Mouse (Mus musculus): ENCODE measurements around the gene Fam166a. TPM values are rescaled to one million over a fixed set of nuclear protein-coding genes. Genes with fewer than 3 reads are reported as not detected.
A peak's percentile ranks its signal among the peaks of the same experiment; 100 is the strongest.

Fam166a gene
- total RNA-seq, 2 experiments from 2014 or later, result not detected

DNA sequence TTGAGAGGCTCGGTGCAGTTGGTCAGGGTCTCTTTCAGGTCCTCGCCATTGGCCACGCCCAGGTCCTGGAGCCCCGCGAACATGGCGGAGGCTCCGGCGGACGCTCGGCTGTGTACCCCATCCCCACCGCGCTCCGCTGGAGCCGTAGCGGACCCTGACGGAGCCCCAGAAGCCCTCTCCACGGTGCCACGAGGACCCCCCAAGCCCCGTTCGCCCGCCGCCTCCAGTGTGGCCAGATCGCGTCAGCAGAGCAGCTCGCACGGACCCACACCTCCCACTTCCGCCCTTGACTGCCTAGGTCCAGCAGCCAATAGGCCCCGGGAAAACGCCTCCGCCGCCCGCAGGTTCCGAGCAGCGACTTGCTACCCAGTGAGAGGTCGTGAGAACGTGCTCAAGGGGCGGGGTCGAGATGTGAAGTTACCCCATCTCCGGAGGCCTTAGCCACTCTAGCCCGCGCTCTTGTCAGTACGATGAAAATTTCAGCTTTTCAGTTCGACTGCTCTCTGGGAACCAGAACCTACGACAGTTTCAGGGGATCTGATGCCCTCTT lies 7.3 kb upstream of the Fam166a start, which contains the start of gene Nelfb:
Nelfb (minus strand) TSS at position 369 of the 550 bp plus-strand sequence.
- Histone ChIP-seq H3K27ac (peak within 1 kb of the TSS; percentile 98), H3K4me3 (peak within 1 kb of the TSS; percentile 91)
- TF ChIP-seq CTCF (conservative IDR thresholded peaks at IDR 0.05), result no peak
- peak; percentile 83 to 84 for DNase-seq (ENCODE audit: low spot score in 2 of 2)

DNA sequence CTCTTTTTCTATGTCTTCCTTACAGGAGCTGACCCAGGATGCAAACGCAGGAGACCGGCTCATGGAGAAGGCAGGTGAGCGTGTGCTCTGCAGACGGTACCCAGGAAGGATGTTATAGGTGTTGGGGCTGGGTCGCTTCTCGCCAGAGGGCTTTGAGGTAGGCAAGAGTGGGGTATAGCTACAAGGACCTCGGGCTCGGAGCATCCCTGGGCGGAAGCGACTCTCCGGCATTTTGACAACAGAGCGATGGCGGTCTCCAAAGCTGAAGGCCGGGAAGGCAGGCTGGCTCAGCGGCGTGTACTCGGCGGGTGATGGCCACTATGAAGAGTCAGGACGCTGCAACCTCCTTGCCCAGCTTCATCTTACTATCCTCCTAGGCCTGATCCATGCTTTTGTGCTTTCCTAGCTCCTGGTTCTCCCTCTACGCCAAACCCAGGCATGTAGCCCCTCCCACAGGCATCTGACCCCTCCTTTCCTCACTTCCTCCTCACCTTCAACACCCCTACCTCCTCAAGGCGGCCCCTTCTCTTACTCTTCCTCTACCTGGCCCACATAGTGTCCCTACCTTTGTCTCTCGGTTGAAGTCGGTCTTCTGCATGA lies 5.2 kb upstream of the Fam166a start:
- TF ChIP-seq CTCF (conservative IDR thresholded peaks at IDR 0.05), result no peak
- no peak overlapping the region for H3K4me3 ChIP-seq
- DNase-seq (ENCODE audit: low spot score in 2 of 2), result no peak
- no peak overlapping the region for H3K27ac ChIP-seq

DNA sequence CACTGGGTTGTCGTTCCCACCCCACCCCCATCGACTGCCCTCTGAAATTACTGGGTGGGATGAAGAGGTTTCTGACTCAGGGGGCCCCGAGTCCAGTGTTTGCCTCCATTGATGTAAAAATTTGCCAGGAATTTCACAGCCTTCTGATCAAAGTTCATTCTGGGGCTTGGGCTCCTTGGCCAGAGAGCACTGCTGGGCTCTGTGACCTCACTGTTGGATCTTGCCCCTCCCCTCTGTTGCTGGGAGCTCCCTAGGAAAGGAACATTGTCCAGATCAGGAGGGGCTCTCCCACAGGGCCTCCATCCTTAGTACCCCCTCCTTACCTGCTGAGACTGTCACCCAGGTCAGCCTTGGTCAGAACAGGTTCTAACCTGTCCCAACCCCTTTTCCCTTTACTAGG lies 4.1 kb upstream of the Fam166a start, which contains the start of gene Stpg3:
Stpg3 (minus strand) TSS at position 194 of the 400 bp plus-strand sequence.
- Histone ChIP-seq H3K4me3 (no peak within 1 kb of the TSS), H3K27ac (no peak within 1 kb of the TSS)
- no peak for TF ChIP-seq CTCF (conservative IDR thresholded peaks at IDR 0.05)
- DNase-seq (ENCODE audit: low spot score in 2 of 2), result no peak

DNA sequence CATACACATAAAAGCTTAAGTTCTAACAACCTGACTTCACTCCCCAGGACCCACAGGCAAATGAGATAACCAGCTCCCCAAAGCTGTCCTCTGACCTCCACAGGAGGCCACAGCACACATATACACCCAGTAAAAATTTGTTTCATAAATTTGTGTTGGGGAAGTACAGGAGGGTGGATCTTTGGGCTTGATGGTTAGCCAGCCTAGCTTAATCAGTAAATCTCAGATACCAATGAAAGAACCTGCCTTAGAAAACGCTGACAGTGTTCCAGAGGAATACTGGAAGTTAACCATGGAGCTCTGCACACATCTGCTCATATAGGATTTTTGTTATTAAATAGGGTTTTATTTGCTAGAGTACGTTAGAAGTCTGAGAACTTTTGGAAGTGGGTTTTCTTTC lies 879 bp upstream of the Fam166a start:
- H3K4me3 ChIP-seq, result no peak overlapping the region
- no peak for DNase-seq (ENCODE audit: low spot score in 2 of 2)
- H3K27ac ChIP-seq, result no peak overlapping the region
- no peak for TF ChIP-seq CTCF (conservative IDR thresholded peaks at IDR 0.05)

GRCm38 (mm10) chr2:25221331-25221772 lies 2.8 kb downstream of the Fam166a start:
- no peak for TF ChIP-seq CTCF (conservative IDR thresholded peaks at IDR 0.05)
- DNase-seq (ENCODE audit: low spot score in 2 of 2), result no peak
- no peak overlapping the region for H3K27ac ChIP-seq
- H3K4me3 ChIP-seq, result no peak overlapping the region

GRCm38 (mm10) chr2:25223681-25224491 lies 5.3 kb downstream of the Fam166a start:
- Histone ChIP-seq H3K27ac (peak overlapping the region; percentile 95), H3K4me3 (peak overlapping the region; percentile 84)
- TF ChIP-seq CTCF (conservative IDR thresholded peaks at IDR 0.05), result no peak
- DNase-seq (ENCODE audit: low spot score in 2 of 2), result peak; percentile 63 to 69

- Histone ChIP-seq H3K27ac (peak within 1 kb of the TSS; percentile 98), H3K4me3 (peak within 1 kb of the TSS; percentile 84)
- no peak for TF ChIP-seq CTCF (conservative IDR thresholded peaks at IDR 0.05)
- no peak for DNase-seq (ENCODE audit: low spot score in 2 of 2)
Measured at GRCm38 (mm10) chr2:25224492-25224765, 5.9 kb downstream of the Fam166a start, which contains the start of gene Tubb4b. TSS of gene Tubb4b (minus strand) at chr2:25224702.

DNA sequence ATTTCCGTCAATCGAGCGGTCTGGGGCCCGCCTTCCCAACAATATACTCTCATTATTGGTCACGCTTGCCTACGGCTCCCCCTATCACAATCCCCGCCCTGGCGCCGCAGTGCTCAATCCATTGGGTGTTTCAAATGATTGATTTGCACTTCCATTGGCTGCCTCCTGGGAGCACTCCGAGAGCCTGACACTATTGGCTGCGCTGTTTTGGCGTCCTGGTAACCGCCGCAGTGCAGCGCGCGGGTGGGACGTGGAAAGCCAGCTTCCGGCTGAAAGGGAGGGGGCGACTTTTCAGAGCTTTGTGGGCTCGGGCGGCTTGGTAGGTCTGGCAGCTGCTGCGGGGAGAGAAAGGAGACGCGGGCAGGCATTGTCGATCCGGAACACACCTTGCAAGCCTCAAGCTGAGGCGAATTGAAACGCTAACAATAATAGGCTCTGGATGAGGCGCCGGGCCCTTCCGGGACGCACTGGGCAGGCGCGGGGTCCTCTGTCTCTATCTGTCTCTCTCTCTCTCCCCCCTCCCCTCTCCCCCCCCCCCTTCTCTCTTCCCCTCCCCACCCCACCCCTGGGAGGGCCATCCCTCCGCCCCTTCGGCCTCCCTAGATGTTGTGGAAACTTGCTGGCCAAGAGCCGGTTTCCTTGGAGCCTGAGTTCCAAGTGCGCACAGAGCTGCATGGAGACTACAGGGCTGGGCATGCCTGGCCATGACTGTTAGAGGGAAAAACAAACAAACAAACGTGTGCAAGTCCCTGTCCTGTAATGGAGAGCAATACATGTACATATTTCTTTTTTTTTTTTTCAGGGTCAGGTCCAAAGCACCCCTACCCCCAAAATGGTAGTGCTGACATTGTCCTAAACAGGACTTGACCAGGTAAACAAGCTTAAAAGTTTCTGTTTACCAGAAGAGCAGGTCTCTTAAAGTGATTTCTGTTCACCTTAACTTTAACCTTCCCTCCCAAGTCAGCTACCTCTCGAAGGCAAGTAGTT lies 6.5 kb downstream of the Fam166a start:
- H3K4me3 ChIP-seq, result peak overlapping the region; percentile 62
- peak; percentile 97 to 100 for DNase-seq (ENCODE audit: low spot score in 2 of 2)
- peak; percentile 58 for TF ChIP-seq CTCF (conservative IDR thresholded peaks at IDR 0.05)
- peak overlapping the region; percentile 98 for H3K27ac ChIP-seq

DNA sequence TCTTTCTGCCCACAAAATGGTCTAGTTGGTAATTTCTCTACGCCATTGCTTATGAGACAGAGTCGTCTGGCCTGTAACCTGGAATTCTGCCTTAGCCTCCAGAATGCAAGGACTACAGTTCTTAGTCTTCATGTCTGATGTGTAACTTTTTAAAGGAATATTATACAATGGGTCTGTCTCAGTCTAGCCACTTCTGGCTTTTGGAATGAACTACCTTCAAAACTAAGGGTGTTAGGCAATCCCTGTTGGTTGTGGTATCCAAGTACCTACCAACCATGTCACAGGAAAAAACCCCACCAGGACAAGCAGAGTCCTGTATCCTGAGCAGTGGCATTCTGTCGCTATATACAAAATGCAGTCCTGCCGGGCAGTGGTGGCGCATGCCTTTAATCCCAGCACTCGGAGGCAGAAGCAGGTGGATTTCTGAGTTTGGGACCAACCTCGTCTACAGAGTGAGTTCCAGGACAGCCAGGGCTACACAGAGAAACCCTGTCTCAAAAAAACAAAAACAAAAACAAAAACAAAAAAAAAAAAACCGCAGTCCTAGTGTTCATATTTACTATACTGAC lies 7.3 kb downstream of the Fam166a start:
- TF ChIP-seq CTCF (conservative IDR thresholded peaks at IDR 0.05), result no peak
- Histone ChIP-seq H3K4me3 (peak overlapping the region; percentile 62; the same call in 1 of the 2 replicates), H3K27ac (peak overlapping the region; percentile 98)
- no peak for DNase-seq (ENCODE audit: low spot score in 2 of 2)

DNA sequence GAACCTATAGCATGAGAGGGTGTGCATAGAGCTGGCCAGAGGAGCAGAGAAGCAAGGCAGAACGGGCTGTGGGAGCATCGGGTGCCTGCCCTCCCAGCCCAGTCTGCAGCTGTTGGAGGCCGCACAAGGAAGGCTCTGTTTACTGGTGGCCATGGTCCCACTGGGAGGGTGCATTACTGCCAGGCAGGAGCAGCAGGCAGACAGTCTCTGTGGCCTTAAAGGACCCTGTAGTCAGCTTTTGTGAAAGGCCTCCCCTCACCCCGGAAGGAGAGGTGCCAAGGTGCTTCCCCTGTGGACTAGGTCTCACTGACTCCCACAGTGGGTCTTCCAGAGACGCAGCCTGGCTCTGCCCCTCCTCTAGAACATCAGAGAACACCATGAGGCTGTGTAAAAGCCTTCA lies 8.3 kb downstream of the Fam166a start:
- H3K27ac ChIP-seq, result peak overlapping the region; percentile 98
- TF ChIP-seq CTCF (conservative IDR thresholded peaks at IDR 0.05), result no peak
- peak; percentile 53 to 69 for DNase-seq (ENCODE audit: low spot score in 2 of 2)
- no peak overlapping the region for H3K4me3 ChIP-seq

- TF ChIP-seq CTCF (conservative IDR thresholded peaks at IDR 0.05), result no peak
- H3K4me3 ChIP-seq, result no peak overlapping the region
- H3K27ac ChIP-seq, result peak overlapping the region; percentile 98
- DNase-seq (ENCODE audit: low spot score in 2 of 2), result no peak
Measured at GRCm38 (mm10) chr2:25227406-25227805, 8.9 kb downstream of the Fam166a start.

DNA sequence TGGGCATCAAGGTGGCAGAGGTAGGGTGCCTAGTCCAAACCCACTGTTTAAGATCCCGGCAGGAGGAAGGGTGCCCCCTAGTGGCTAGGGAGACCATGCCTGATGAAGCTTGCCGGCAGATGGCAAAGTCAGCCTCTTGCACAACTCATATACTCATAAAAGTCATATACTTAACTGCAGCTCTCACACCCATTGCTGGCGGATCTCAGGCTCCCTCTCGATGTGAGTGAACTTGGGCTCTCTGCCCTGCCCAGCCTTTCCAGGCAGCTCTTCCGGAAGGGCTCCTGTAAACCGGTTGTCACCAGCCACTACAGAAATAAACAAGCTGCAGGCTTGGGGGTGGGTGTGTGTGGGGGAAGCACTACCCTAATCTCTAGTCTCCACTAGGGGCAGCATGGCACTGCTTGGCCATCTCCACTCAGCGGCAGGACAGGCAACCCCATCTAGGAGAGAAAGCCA lies 9.9 kb downstream of the Fam166a start:
- peak; percentile 81 to 90 for DNase-seq (ENCODE audit: low spot score in 2 of 2)
- Histone ChIP-seq H3K4me3 (peak overlapping the region; percentile 45), H3K27ac (peak overlapping the region; percentile 98)
- peak; percentile 85 for TF ChIP-seq CTCF (conservative IDR thresholded peaks at IDR 0.05)

Measured in layer of hippocampus, adult 2 months (tissue).